ENCODE assay signal across 8 mouse cellular contexts in the genomic region with DNA sequence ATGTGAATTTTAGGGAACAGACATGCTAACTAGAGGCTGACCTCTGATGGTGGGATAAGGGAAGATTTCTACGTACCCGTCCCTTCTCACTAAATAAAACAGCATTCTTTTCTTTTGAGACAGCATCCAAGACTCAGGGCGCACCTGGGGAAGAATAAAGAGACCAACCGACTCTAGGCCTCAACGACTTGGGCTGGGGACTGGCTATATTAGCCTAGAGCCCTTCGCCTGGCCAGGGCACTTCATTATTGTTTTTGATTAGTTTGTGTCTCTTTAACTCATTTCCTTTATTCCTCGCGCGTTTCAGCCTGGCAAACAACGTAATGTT. TPM values are rescaled to one million over a fixed set of nuclear protein-coding genes. Genes with fewer than 3 reads are reported as not detected.
DNase-seq lines count a peak whose midpoint lies in the region; ATAC-seq and TF ChIP-seq lines count a peak whose summit lies in the region.

No protein-coding gene starts in this region.

- H3K9ac ChIP-seq in embryonic facial prominence, embryonic 13.5 days = peak overlapping the region; percentile 98
- peak overlapping the region; percentile 96 for H3K9ac ChIP-seq in intestine, embryonic 14.5 days (ENCODE audit: low read length)
- peak overlapping the region; percentile 88 for H3K9ac ChIP-seq in midbrain, postnatal 0 days (replicated peaks; ENCODE audit: low read length, poor library complexity, severe bottlenecking)

- 14% methylated on average over 10 of the region's 10 CpGs for WGBS in embryonic facial prominence, embryonic 13.5 days
- 15% methylated on average over 10 of the region's 10 CpGs for WGBS in intestine, embryonic 14.5 days
- 14% methylated on average over 10 of the region's 10 CpGs for WGBS in midbrain, postnatal 0 days

- intact Hi-C loops in left cerebral cortex, adult 2 months (cut with DNase I) = loop anchor here (2.0 kb wide), 2 partner anchors 30 to 208 kb away; a partner anchor contains a TSS
- intact Hi-C loops in left cerebral cortex, postnatal 14 days (cut with DNase I) = no loop called here

- TF ChIP-seq CTCF in left cerebral cortex, adult 2 months (IDR thresholded peaks at IDR 0.05) = no peak
- no peak for TF ChIP-seq CTCF in midbrain, postnatal 0 days (IDR thresholded peaks at IDR 0.05)

- peak overlapping the region; percentile 85 for H3K27ac ChIP-seq in left cerebral cortex, adult 2 months
- peak overlapping the region; percentile 94; the same call in 1 of the 2 replicates for H3K27ac ChIP-seq in embryonic facial prominence, embryonic 13.5 days
- H3K27ac ChIP-seq in intestine, embryonic 14.5 days (ENCODE audit: low read depth) = 0 out of 2 replicates have a peak overlapping the region, but pooled peaks have one; percentile 87
- H3K27ac ChIP-seq in midbrain, postnatal 0 days (ENCODE audit: low read depth, low read length) = peak overlapping the region; percentile 81

- H3K9me3 ChIP-seq in embryonic facial prominence, embryonic 13.5 days = no peaks in the 10 kb centered on the region
- H3K9me3 ChIP-seq in intestine, embryonic 14.5 days (ENCODE audit: control insufficient read depth, low read length) = no peaks in the 10 kb centered on the region
- H3K9me3 ChIP-seq in midbrain, postnatal 0 days (ENCODE audit: low read length) = no peaks in the 10 kb centered on the region

- H3K27me3 ChIP-seq in embryonic facial prominence, embryonic 13.5 days = no peaks in the 10 kb centered on the region
- H3K27me3 ChIP-seq in intestine, embryonic 14.5 days (replicated peaks; ENCODE audit: control insufficient read depth, insufficient read depth, low read length) = no peaks in the 10 kb centered on the region
- no peaks in the 10 kb centered on the region for H3K27me3 ChIP-seq in midbrain, postnatal 0 days (ENCODE audit: insufficient read depth, low read length)

- H3K4me2 ChIP-seq in embryonic facial prominence, embryonic 13.5 days = peak overlapping the region; percentile 73
- H3K4me2 ChIP-seq in intestine, embryonic 14.5 days (ENCODE audit: low read length) = peak overlapping the region; percentile 67
- peak overlapping the region; percentile 83 for H3K4me2 ChIP-seq in midbrain, postnatal 0 days (ENCODE audit: low read depth, low read length, poor library complexity, severe bottlenecking)

- no peaks in the 10 kb centered on the region for H3K36me3 ChIP-seq in embryonic facial prominence, embryonic 13.5 days
- H3K36me3 ChIP-seq in intestine, embryonic 14.5 days (ENCODE audit: control insufficient read depth, insufficient read depth, low read length) = no peaks in the 10 kb centered on the region
- no peaks in the 10 kb centered on the region for H3K36me3 ChIP-seq in midbrain, postnatal 0 days (ENCODE audit: insufficient read depth, low read length)

- 0 out of 2 replicates have a peak, but pooled peaks have one; percentile 13 for ATAC-seq in embryonic facial prominence, embryonic 13.5 days (ENCODE audit: insufficient number of reproducible peaks, insufficient read depth, low FRiP score, low TSS enrichment, low read depth)
- ATAC-seq in intestine, embryonic 14.5 days (replicated peaks; ENCODE audit: low FRiP score, low TSS enrichment, low read depth) = peak; percentile 41
- no peak for ATAC-seq in midbrain, postnatal 0 days (ENCODE audit: low FRiP score)

- no peak for DNase-seq in left cerebral cortex, adult 2 months (ENCODE audit: extremely low spot score in 1 of 2, low spot score in 2 of 2)
- DNase-seq in left cerebral cortex, postnatal 14 days (ENCODE audit: low spot score in 2 of 2) = no peak
- no peak for DNase-seq in intestine, embryonic 14.5 days (ENCODE audit: low spot score)
- DNase-seq in midbrain, postnatal 0 days (ENCODE audit: low spot score) = no peak
- no peak for DNase-seq in urinary bladder, adult 2 months (ENCODE audit: low spot score)
- no peak for DNase-seq in urinary bladder, postnatal 36 days (ENCODE audit: low spot score in 2 of 2)
- DNase-seq in gastrocnemius, postnatal 4 days (ENCODE audit: low spot score in 2 of 2) = no peak

- peak overlapping the region; percentile 62 for H3K4me3 ChIP-seq in left cerebral cortex, adult 2 months
- peak overlapping the region; percentile 94 for H3K4me3 ChIP-seq in embryonic facial prominence, embryonic 13.5 days
- H3K4me3 ChIP-seq in intestine, embryonic 14.5 days (ENCODE audit: low read depth, low read length) = peak overlapping the region; percentile 66
- H3K4me3 ChIP-seq in midbrain, postnatal 0 days (ENCODE audit: low read depth, low read length) = peak overlapping the region; percentile 93

- peaks cover 44% of the 10 kb centered on the region for H3K4me1 ChIP-seq in embryonic facial prominence, embryonic 13.5 days
- peaks cover 22% of the 10 kb centered on the region for H3K4me1 ChIP-seq in intestine, embryonic 14.5 days (replicated peaks; ENCODE audit: control insufficient read depth, insufficient read depth, low read length)
- H3K4me1 ChIP-seq in midbrain, postnatal 0 days (ENCODE audit: insufficient read depth, low read length) = peaks cover 13% of the 10 kb centered on the region

RNA-seq across cellular contexts. Expression of a gene that starts 0.3 kb away (rescaled TPM):
- total RNA-seq in left cerebral cortex, adult 2 months (2021) = 10 to 100 TPM; 35.4 to 42.5 TPM
- total RNA-seq in left cerebral cortex, postnatal 14 days (2021) = 10 to 100 TPM; 28.1 to 31.6 TPM
- polyA plus RNA-seq in embryonic facial prominence, embryonic 13.5 days (2015; fragmentation: Nextera tagmentation; extraction: Ambion mirVana) = 25.4 and 26.5 TPM in 2 replicates
- polyA plus RNA-seq in intestine, embryonic 14.5 days (2014; fragmentation: Nextera tagmentation; extraction: Ambion mirVana) = 24.4 and 24.9 TPM in 2 replicates
- total RNA-seq in midbrain, postnatal 0 days (2014; rRNA removed) = 39.2 and 43.0 TPM in 2 replicates
- 7.9 and 9.5 TPM in 2 replicates for polyA plus RNA-seq in midbrain, postnatal 0 days (2015; fragmentation: Nextera tagmentation; extraction: Ambion mirVana)
- polyA plus RNA-seq in urinary bladder, adult 2 months (2012; rRNA removed) = 69.2 and 78.7 TPM in 2 replicates
- total RNA-seq in gastrocnemius, postnatal 4 days (2021) = 10 to 100 TPM; 60.0 to 60.5 TPM
